Mouse (Mus musculus): ENCODE results near the gene Syde2.

GRCm38 (mm10) chr3:145964473-145964872 is 23.2 kb upstream of the Syde2 start:
- TF ChIP-seq CTCF (IDR thresholded peaks at IDR 0.05; ENCODE audit: low read depth) (no peak), EP300 (IDR thresholded peaks at IDR 0.05; ENCODE audit: low read depth) (peak; percentile 57)
